12 mouse cellular contexts compared by ENCODE assay signal in genomic region chr9:44717822-44718242, GRCm38 (mm10). TPM values are rescaled to one million over a fixed set of nuclear protein-coding genes. Genes with fewer than 3 reads are reported as not detected.
DNase-seq lines count a peak whose midpoint lies in the region; ATAC-seq and TF ChIP-seq lines count a peak whose summit lies in the region.
"Had no signal": no experiment of that assay in that cellular context is flagged by ENCODE, and none has a peak within 500 bp of the region (broad histone marks: within the 10 kb centered on the region; RNA-seq: fewer than 3 reads in every experiment).

No protein-coding gene starts in this region.

- H3K4me2 ChIP-seq in midbrain, postnatal 0 days (ENCODE audit: low read depth, low read length, poor library complexity, severe bottlenecking): no peak overlapping the region
- H3K4me2 ChIP-seq in midbrain, embryonic 16.5 days (ENCODE audit: low read length): no peak overlapping the region
- H3K4me2 ChIP-seq: intestine, embryonic 15.5 days; neural tube, embryonic 13.5 days had no signal

- peaks cover 17% of the 10 kb centered on the region for H3K4me1 ChIP-seq in midbrain, postnatal 0 days (ENCODE audit: insufficient read depth, low read length)
- peaks cover 32% of the 10 kb centered on the region for H3K4me1 ChIP-seq in midbrain, embryonic 16.5 days (ENCODE audit: control insufficient read depth, insufficient read depth, low read length)

- TF ChIP-seq CTCF in midbrain, postnatal 0 days (IDR thresholded peaks at IDR 0.05): no peak

- 79% methylated on average over 10 of the region's 10 CpGs for WGBS in midbrain, postnatal 0 days
- WGBS in midbrain, embryonic 16.5 days: 82% methylated on average over 10 of the region's 10 CpGs

- no peak overlapping the region for H3K27ac ChIP-seq in midbrain, postnatal 0 days (ENCODE audit: low read depth, low read length)
- no peak overlapping the region for H3K27ac ChIP-seq in midbrain, embryonic 16.5 days (ENCODE audit: low read length)
- H3K27ac ChIP-seq: intestine, embryonic 15.5 days; neural tube, embryonic 13.5 days had no signal

- H3K4me3 ChIP-seq in midbrain, postnatal 0 days (ENCODE audit: low read depth, low read length): no peak overlapping the region
- H3K4me3 ChIP-seq in midbrain, embryonic 16.5 days (ENCODE audit: low read depth, low read length): no peak overlapping the region
- H3K4me3 ChIP-seq: intestine, embryonic 15.5 days; neural tube, embryonic 13.5 days had no signal

- DNase-seq in frontal cortex, postnatal 10 days (ENCODE audit: low spot score in 2 of 2): no peak
- peak; percentile 86 for DNase-seq in midbrain, postnatal 0 days (ENCODE audit: low spot score)
- DNase-seq in heart, adult 9 months (ENCODE audit: low spot score in 2 of 2): peak; percentile 84 to 86
- peak; percentile 45 for DNase-seq in right cerebral cortex, postnatal 4 days
- DNase-seq in retina, embryonic 14.5 days (ENCODE audit: low spot score): no peak
- DNase-seq in frontal cortex, postnatal 36 days (ENCODE audit: low spot score in 2 of 2): no peak

- H3K9me3 ChIP-seq in midbrain, postnatal 0 days (ENCODE audit: low read length): no peaks in the 10 kb centered on the region
- no peaks in the 10 kb centered on the region for H3K9me3 ChIP-seq in midbrain, embryonic 16.5 days (replicated peaks; ENCODE audit: control insufficient read depth, low read length, poor library complexity, severe bottlenecking)
- H3K9me3 ChIP-seq: intestine, embryonic 15.5 days; neural tube, embryonic 13.5 days had no signal

- no peaks in the 10 kb centered on the region for H3K27me3 ChIP-seq in midbrain, postnatal 0 days (ENCODE audit: insufficient read depth, low read length)
- H3K27me3 ChIP-seq in midbrain, embryonic 16.5 days (ENCODE audit: control insufficient read depth, insufficient read depth, low read depth, low read length): no peaks in the 10 kb centered on the region
- H3K27me3 ChIP-seq: intestine, embryonic 15.5 days; neural tube, embryonic 13.5 days had no signal

- ATAC-seq in frontal cortex, adult (ENCODE audit: low TSS enrichment): 0 out of 2 replicates have a peak, but pooled peaks have one; percentile 26
- no peak for ATAC-seq in midbrain, postnatal 0 days (ENCODE audit: low FRiP score)
- ATAC-seq in midbrain, embryonic 16.5 days: no peak
- ATAC-seq: intestine, embryonic 15.5 days had no signal

- H3K36me3 ChIP-seq in midbrain, postnatal 0 days (ENCODE audit: insufficient read depth, low read length): peaks cover 34% of the 10 kb centered on the region
- peaks cover 19% of the 10 kb centered on the region for H3K36me3 ChIP-seq in midbrain, embryonic 16.5 days (ENCODE audit: control insufficient read depth, insufficient read depth, low read length)

- no peak overlapping the region for H3K9ac ChIP-seq in midbrain, postnatal 0 days (replicated peaks; ENCODE audit: low read length, poor library complexity, severe bottlenecking)
- no peak overlapping the region for H3K9ac ChIP-seq in midbrain, embryonic 16.5 days (ENCODE audit: low read depth, low read length)
- H3K9ac ChIP-seq: intestine, embryonic 15.5 days; neural tube, embryonic 13.5 days had no signal

RNA-seq across cellular contexts. Expression of gene Phldb1, which starts 17.2 kb away (rescaled TPM):
- total RNA-seq in midbrain, postnatal 0 days (2014; rRNA removed): 140 and 154 TPM in 2 replicates
- 34.8 and 41.0 TPM in 2 replicates for polyA plus RNA-seq in midbrain, postnatal 0 days (2015; fragmentation: Nextera tagmentation; extraction: Ambion mirVana)
- 48.1 and 51.7 TPM in 2 replicates for polyA plus RNA-seq in midbrain, embryonic 16.5 days (2015; fragmentation: Nextera tagmentation; extraction: Ambion mirVana)

RNA-seq across cellular contexts. Expression of gene Treh, which starts 44.8 kb away (rescaled TPM):
- total RNA-seq in midbrain, postnatal 0 days (2014; rRNA removed): not detected in 2 replicates
- not detected in 2 replicates for polyA plus RNA-seq in midbrain, postnatal 0 days (2015; fragmentation: Nextera tagmentation; extraction: Ambion mirVana)
- not detected in 2 replicates for polyA plus RNA-seq in midbrain, embryonic 16.5 days (2015; fragmentation: Nextera tagmentation; extraction: Ambion mirVana)
- polyA plus RNA-seq: intestine, embryonic 15.5 days; liver, embryonic 16.5 days; neural tube, embryonic 13.5 days; testis, adult 2 months had no signal

RNA-seq across cellular contexts. Expression of gene Arcn1, which starts 49.8 kb away (rescaled TPM):
- 93.7 and 108 TPM in 2 replicates for total RNA-seq in midbrain, postnatal 0 days (2014; rRNA removed)
- 102 and 106 TPM in 2 replicates for polyA plus RNA-seq in midbrain, postnatal 0 days (2015; fragmentation: Nextera tagmentation; extraction: Ambion mirVana)
- polyA plus RNA-seq in midbrain, embryonic 16.5 days (2015; fragmentation: Nextera tagmentation; extraction: Ambion mirVana): 140 and 146 TPM in 2 replicates

RNA-seq across cellular contexts. Expression of gene Ift46, which starts 49.9 kb away (rescaled TPM):
- 64.8 and 72.1 TPM in 2 replicates for total RNA-seq in midbrain, postnatal 0 days (2014; rRNA removed)
- polyA plus RNA-seq in midbrain, postnatal 0 days (2015; fragmentation: Nextera tagmentation; extraction: Ambion mirVana): 151 and 170 TPM in 2 replicates
- polyA plus RNA-seq in midbrain, embryonic 16.5 days (2015; fragmentation: Nextera tagmentation; extraction: Ambion mirVana): 188 and 193 TPM in 2 replicates

Comparison
In these comparisons a context has a peak if more than half of its experiments do, and no peak if none do; other contexts are left out.
1. DNase-seq: peak in midbrain, postnatal 0 days (single experiment), heart, adult 9 months (2 of 2) and right cerebral cortex, postnatal 4 days (single experiment); none in frontal cortex, postnatal 10 days (0 of 2), retina, embryonic 14.5 days (single experiment) and frontal cortex, postnatal 36 days (0 of 2).